15 mouse cellular contexts compared by ENCODE assay signal in the genomic region with DNA sequence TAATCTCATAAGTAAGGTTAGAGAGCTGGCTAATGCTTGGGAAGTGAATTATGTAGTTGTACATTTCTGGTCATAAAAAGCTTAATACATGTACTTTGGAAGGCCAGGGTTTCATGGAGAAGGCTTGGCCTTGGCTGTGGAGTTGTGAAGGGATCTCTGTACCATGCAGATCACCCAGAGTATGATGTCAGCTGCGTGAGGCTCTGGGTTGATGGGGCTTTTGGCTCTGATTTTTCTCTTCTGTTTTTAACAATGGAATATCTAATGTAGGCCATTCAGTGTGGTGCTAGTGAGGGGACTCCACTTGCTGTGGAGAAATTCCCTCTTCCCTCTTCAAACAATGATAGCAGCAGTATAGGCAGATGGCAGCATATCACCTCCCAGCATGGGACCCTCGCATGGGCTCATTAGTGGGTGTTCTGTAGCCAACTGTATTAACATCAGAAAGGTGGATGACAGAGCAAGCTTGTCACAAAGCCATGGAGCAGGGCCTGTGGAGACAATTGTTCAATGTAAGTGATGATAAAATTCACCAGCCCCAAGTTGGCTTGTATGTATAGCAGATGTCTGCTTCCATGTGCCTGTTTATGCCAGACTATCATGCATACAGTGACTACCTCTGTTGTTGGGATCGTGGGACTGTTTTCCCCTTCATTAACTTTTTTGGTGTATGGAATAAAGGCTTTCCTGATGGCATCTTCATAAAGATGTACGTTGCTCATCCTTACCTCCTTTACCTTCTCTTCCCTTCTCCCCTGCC. TPM values are rescaled to one million over a fixed set of nuclear protein-coding genes. Genes with fewer than 3 reads are reported as not detected.
DNase-seq lines count a peak whose midpoint lies in the region; ATAC-seq and TF ChIP-seq lines count a peak whose summit lies in the region.
"Had no signal": no experiment of that assay in that cellular context is flagged by ENCODE, and none has a peak within 500 bp of the region (broad histone marks: within the 10 kb centered on the region; RNA-seq: fewer than 3 reads in every experiment).

No protein-coding gene starts in this region.

- no peak overlapping the region for H3K4me3 ChIP-seq in heart, embryonic 10.5 days
- H3K4me3 ChIP-seq in midbrain, embryonic 15.5 days = no peak overlapping the region
- no peak overlapping the region for H3K4me3 ChIP-seq in heart, adult 2 months
- H3K4me3 ChIP-seq in limb, embryonic 10.5 days = no peak overlapping the region
- H3K4me3 ChIP-seq: heart, embryonic 12.5 days; limb, embryonic 13.5 days had no signal

- peaks cover 96% of the 10 kb centered on the region for H3K36me3 ChIP-seq in heart, embryonic 10.5 days
- H3K36me3 ChIP-seq in midbrain, embryonic 15.5 days (replicated peaks) = peaks cover 48% of the 10 kb centered on the region
- H3K36me3 ChIP-seq in heart, adult 2 months (ENCODE audit: control insufficient read depth, insufficient read depth, low read length) = no peaks in the 10 kb centered on the region
- peaks cover 93% of the 10 kb centered on the region for H3K36me3 ChIP-seq in limb, embryonic 10.5 days

- H3K4me1 ChIP-seq in heart, embryonic 10.5 days = no peaks in the 10 kb centered on the region
- no peaks in the 10 kb centered on the region for H3K4me1 ChIP-seq in midbrain, embryonic 15.5 days
- no peaks in the 10 kb centered on the region; the same call in 1 of the 2 replicates for H3K4me1 ChIP-seq in heart, adult 2 months (ENCODE audit: control insufficient read depth, insufficient read depth, low read length)
- H3K4me1 ChIP-seq in limb, embryonic 10.5 days = no peaks in the 10 kb centered on the region
- H3K4me1 ChIP-seq: limb, embryonic 13.5 days had no signal

- H3K27ac ChIP-seq in heart, embryonic 10.5 days = no peak overlapping the region
- H3K27ac ChIP-seq in midbrain, embryonic 15.5 days = no peak overlapping the region
- H3K27ac ChIP-seq in heart, adult 2 months = no peak overlapping the region
- H3K27ac ChIP-seq in limb, embryonic 10.5 days = no peak overlapping the region
- H3K27ac ChIP-seq: limb, embryonic 13.5 days had no signal

- TF ChIP-seq EP300 in heart, adult 2 months (IDR thresholded peaks at IDR 0.05; ENCODE audit: insufficient read depth, low read depth, low read length) = no peak

- H3K9ac ChIP-seq in midbrain, embryonic 15.5 days = no peak overlapping the region
- H3K9ac ChIP-seq in heart, adult 2 months (ENCODE audit: low read depth, low read length) = no peak overlapping the region
- H3K9ac ChIP-seq: heart, embryonic 12.5 days; limb, embryonic 13.5 days had no signal

- H3K4me2 ChIP-seq in midbrain, embryonic 15.5 days = no peak overlapping the region
- H3K4me2 ChIP-seq: heart, embryonic 12.5 days; limb, embryonic 13.5 days had no signal

- TF ChIP-seq POLR2A in heart, adult 2 months (IDR thresholded peaks at IDR 0.05; ENCODE audit: insufficient read depth, low read depth, low read length) = no peak

- intact Hi-C loops in heart, adult 2 months (cut with DNase I) = no loop called here

- no peaks in the 10 kb centered on the region for H3K9me3 ChIP-seq in heart, embryonic 10.5 days
- H3K9me3 ChIP-seq in midbrain, embryonic 15.5 days = no peaks in the 10 kb centered on the region
- no peaks in the 10 kb centered on the region for H3K9me3 ChIP-seq in limb, embryonic 10.5 days (replicated peaks)
- H3K9me3 ChIP-seq: G1E; limb, embryonic 13.5 days had no signal

- H3K27me3 ChIP-seq in heart, embryonic 10.5 days (ENCODE audit: insufficient read depth, poor library complexity, severe bottlenecking) = no peaks in the 10 kb centered on the region
- no peaks in the 10 kb centered on the region for H3K27me3 ChIP-seq in midbrain, embryonic 15.5 days (replicated peaks)
- no peaks in the 10 kb centered on the region for H3K27me3 ChIP-seq in heart, adult 2 months (ENCODE audit: control insufficient read depth, insufficient read depth, low read length)
- no peaks in the 10 kb centered on the region for H3K27me3 ChIP-seq in limb, embryonic 10.5 days (ENCODE audit: low read depth, poor library complexity, severe bottlenecking)
- H3K27me3 ChIP-seq: heart, embryonic 12.5 days; limb, embryonic 13.5 days had no signal

- ATAC-seq in midbrain, embryonic 15.5 days (replicated peaks) = peak; percentile 67

- 91% methylated on average over 4 of the region's 4 CpGs for WGBS in heart, embryonic 10.5 days
- WGBS in midbrain, embryonic 15.5 days = 77% methylated on average over 4 of the region's 4 CpGs
- WGBS in heart, adult 2 months = 89% methylated on average over 4 of the region's 4 CpGs
- WGBS in limb, embryonic 10.5 days = 90% methylated on average over 4 of the region's 4 CpGs

- DNase-seq in heart, embryonic 10.5 days (ENCODE audit: low spot score) = peak; percentile 45
- DNase-seq in heart, postnatal 4 days = no peak
- DNase-seq in R1 (ENCODE audit: low read depth, low spot score) = peak; percentile 38
- DNase-seq in cerebellum, adult 9-11 months = peak; percentile 20
- DNase-seq in heart, adult 2 months = no peak
- no peak for DNase-seq in limb, embryonic 10.5 days (ENCODE audit: low spot score)
- DNase-seq: adrenal gland, postnatal 14 days; gastrocnemius, postnatal 36 days; kidney, adult 8-10 months; lung, postnatal 14 days; right cerebral cortex, postnatal 4 days had no signal

- no peak for TF ChIP-seq CTCF in heart, adult 2 months (IDR thresholded peaks at IDR 0.05)

- H3K79me2 ChIP-seq in heart, adult 2 months (replicated peaks; ENCODE audit: control insufficient read depth, insufficient read depth, low read length) = no peaks in the 10 kb centered on the region

RNA-seq across cellular contexts. Expression of a gene that starts 12.6 kb away (rescaled TPM):
- 32.4 and 40.5 TPM in 2 replicates for polyA plus RNA-seq in heart, embryonic 10.5 days (2016; fragmentation: Nextera tagmentation; extraction: Ambion mirVana)
- 10 to 100 TPM; 36.9 to 45.3 TPM for total RNA-seq in heart, postnatal 4 days (2021)
- 27.0 and 28.6 TPM in 2 replicates for polyA plus RNA-seq in midbrain, embryonic 15.5 days (2015; fragmentation: Nextera tagmentation; extraction: Ambion mirVana)
- total RNA-seq in heart, adult 2 months (2021) = 10 to 100 TPM; 39.3 to 44.8 TPM
- polyA plus RNA-seq in heart, adult 2 months (2012; rRNA removed) = 4.8 and 10.8 TPM in 2 replicates
- polyA plus RNA-seq in limb, embryonic 10.5 days (2016; fragmentation: Nextera tagmentation; extraction: Ambion mirVana) = 35.6 and 41.5 TPM in 2 replicates

RNA-seq across cellular contexts. Expression of a gene that starts 13.2 kb away (rescaled TPM):
- polyA plus RNA-seq in heart, embryonic 10.5 days (2016; fragmentation: Nextera tagmentation; extraction: Ambion mirVana) = 335 and 408 TPM in 2 replicates
- 100 to 1,000 TPM; 562 to 570 TPM for total RNA-seq in heart, postnatal 4 days (2021)
- 268 and 273 TPM in 2 replicates for polyA plus RNA-seq in midbrain, embryonic 15.5 days (2015; fragmentation: Nextera tagmentation; extraction: Ambion mirVana)
- total RNA-seq in heart, adult 2 months (2021) = 100 to 1,000 TPM; 793 to 933 TPM
- polyA plus RNA-seq in heart, adult 2 months (2012; rRNA removed) = 925 and 1,211 TPM in 2 replicates
- 254 and 280 TPM in 2 replicates for polyA plus RNA-seq in limb, embryonic 10.5 days (2016; fragmentation: Nextera tagmentation; extraction: Ambion mirVana)

RNA-seq across cellular contexts. Expression of a gene that starts 43.9 kb away (rescaled TPM):
- polyA plus RNA-seq in heart, embryonic 10.5 days (2016; fragmentation: Nextera tagmentation; extraction: Ambion mirVana) = 131 and 187 TPM in 2 replicates
- total RNA-seq in heart, postnatal 4 days (2021) = 10 to 100 TPM; 46.6 to 54.2 TPM
- polyA plus RNA-seq in midbrain, embryonic 15.5 days (2015; fragmentation: Nextera tagmentation; extraction: Ambion mirVana) = 67.7 and 75.9 TPM in 2 replicates
- total RNA-seq in heart, adult 2 months (2021) = 10 to 100 TPM; 22.1 to 22.9 TPM
- polyA plus RNA-seq in heart, adult 2 months (2012; rRNA removed) = 11.1 and 18.1 TPM in 2 replicates
- 278 and 295 TPM in 2 replicates for polyA plus RNA-seq in limb, embryonic 10.5 days (2016; fragmentation: Nextera tagmentation; extraction: Ambion mirVana)

Comparison
In these comparisons a context has a peak if more than half of its experiments do, and no peak if none do; other contexts are left out.
1. DNase-seq: peak in heart, embryonic 10.5 days (single experiment), R1 (single experiment) and cerebellum, adult 9-11 months (single experiment); none in heart, postnatal 4 days (single experiment), heart, adult 2 months (0 of 2) and limb, embryonic 10.5 days (single experiment).